Mouse (Mus musculus): Measurements from ENCODE around the gene Dlgap3. TPM values are rescaled to one million over a fixed set of nuclear protein-coding genes. Genes with fewer than 3 reads are reported as not detected.

Gene Dlgap3
- polyA plus RNA-seq, 1 experiment from 2014 or later = 0.73 TPM

- H3K9ac ChIP-seq = no peak overlapping the region
- ATAC-seq (ENCODE audit: insufficient number of reproducible peaks, low FRiP score) = no peak
- no peak overlapping the region for H3K4me3 ChIP-seq
- H3K27ac ChIP-seq (ENCODE audit: poor library complexity, severe bottlenecking) = no peak overlapping the region
- 72% methylated on average over 14 of the region's 14 CpGs for WGBS
- H3K36me3 ChIP-seq = no peaks in the 10 kb centered on the region
- no peaks in the 10 kb centered on the region for H3K27me3 ChIP-seq (replicated peaks)
- H3K4me2 ChIP-seq = no peak overlapping the region
- H3K4me1 ChIP-seq (replicated peaks) = peaks cover 34% of the 10 kb centered on the region
- H3K9me3 ChIP-seq (replicated peaks) = no peaks in the 10 kb centered on the region
These were observed 92.6 kb downstream of the Dlgap3 start for GRCm38 (mm10) chr4:127261601-127262000.

GRCm38 (mm10) chr4:127263438-127264182 lies 94.6 kb downstream of the Dlgap3 start:
- ATAC-seq (ENCODE audit: insufficient number of reproducible peaks, low FRiP score) = peak; percentile 80
- 53% methylated on average over 19 of the region's 19 CpGs for WGBS
- Histone ChIP-seq H3K27me3 (replicated peaks) (no peaks in the 10 kb centered on the region), H3K4me1 (replicated peaks) (peaks cover 18% of the 10 kb centered on the region), H3K9me3 (replicated peaks) (no peaks in the 10 kb centered on the region), H3K4me2 (peak overlapping the region; percentile 12; the same call in 1 of the 2 replicates), H3K36me3 (no peaks in the 10 kb centered on the region), H3K27ac (ENCODE audit: poor library complexity, severe bottlenecking) (peak overlapping the region; percentile 67), H3K9ac (no peak overlapping the region), H3K4me3 (no peak overlapping the region)

DNA sequence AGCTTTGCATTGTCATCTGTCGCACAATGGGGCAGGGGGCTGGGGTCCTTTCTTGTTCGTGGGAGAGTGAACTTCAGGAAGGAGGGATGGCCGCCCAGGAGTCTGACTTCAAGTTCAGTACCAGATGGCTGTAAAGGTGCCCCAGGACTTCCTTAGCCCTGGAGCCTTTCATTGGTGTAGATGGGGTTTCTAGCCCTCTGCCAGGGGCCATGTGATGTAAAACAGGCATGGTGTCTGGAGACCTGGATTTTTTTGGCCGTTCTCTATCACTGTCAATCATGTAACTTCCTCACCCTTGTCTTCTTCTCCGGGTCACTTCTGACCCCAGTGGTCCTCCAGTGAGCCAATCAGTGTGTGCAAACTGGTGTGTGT lies 95.2 kb downstream of the Dlgap3 start:
- Histone ChIP-seq H3K9me3 (replicated peaks) (no peaks in the 10 kb centered on the region), H3K4me3 (no peak overlapping the region), H3K36me3 (no peaks in the 10 kb centered on the region), H3K4me2 (no peak overlapping the region; the same call in 1 of the 2 replicates), H3K27me3 (replicated peaks) (0 out of 2 replicates have a peak, but pooled peaks cover 3% of the 10 kb centered on the region), H3K4me1 (replicated peaks) (peaks cover 13% of the 10 kb centered on the region; the same call in 1 of the 2 replicates), H3K9ac (no peak overlapping the region), H3K27ac (ENCODE audit: poor library complexity, severe bottlenecking) (peak overlapping the region; percentile 67)
- peak; percentile 57 for ATAC-seq (ENCODE audit: insufficient number of reproducible peaks, low FRiP score)
- 39% methylated on average over 5 of the region's 5 CpGs for WGBS

DNA sequence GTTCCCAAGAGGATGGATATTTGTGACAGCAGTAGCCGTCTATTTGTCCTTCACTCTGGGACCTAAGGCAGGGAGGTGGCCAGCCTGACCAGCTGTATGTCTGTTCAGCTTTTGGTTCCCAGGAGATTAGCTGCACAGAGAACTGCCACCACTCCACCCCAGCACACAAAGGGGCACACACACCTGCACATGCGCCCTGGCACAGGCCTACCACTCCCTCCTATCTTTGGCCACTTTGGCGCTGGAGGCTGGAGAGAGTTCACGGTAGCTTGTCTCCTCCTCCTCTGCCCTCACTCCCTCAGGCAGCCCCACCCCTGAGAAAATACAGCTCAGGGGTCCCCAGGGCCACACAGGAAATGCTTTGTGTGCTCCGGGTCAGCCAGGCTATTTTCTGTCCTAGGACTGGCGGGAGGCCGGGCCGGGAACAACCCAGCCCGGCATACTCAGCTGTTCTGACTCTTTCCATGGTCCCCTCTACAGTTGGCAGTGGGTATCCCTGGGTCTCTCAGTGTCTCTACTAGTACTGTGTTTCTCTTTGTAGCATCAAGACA lies 109.5 kb downstream of the Dlgap3 start:
- Histone ChIP-seq H3K27ac (ENCODE audit: poor library complexity, severe bottlenecking) (no peak overlapping the region), H3K4me1 (replicated peaks) (peaks cover 10% of the 10 kb centered on the region), H3K36me3 (no peaks in the 10 kb centered on the region), H3K9me3 (replicated peaks) (no peaks in the 10 kb centered on the region), H3K4me2 (no peak overlapping the region), H3K4me3 (no peak overlapping the region), H3K9ac (no peak overlapping the region), H3K27me3 (replicated peaks) (no peaks in the 10 kb centered on the region)
- ATAC-seq (ENCODE audit: insufficient number of reproducible peaks, low FRiP score) = peak; percentile 67; the same call in 1 of the 2 replicates
- WGBS = 41% methylated on average over 9 of the region's 9 CpGs

DNA sequence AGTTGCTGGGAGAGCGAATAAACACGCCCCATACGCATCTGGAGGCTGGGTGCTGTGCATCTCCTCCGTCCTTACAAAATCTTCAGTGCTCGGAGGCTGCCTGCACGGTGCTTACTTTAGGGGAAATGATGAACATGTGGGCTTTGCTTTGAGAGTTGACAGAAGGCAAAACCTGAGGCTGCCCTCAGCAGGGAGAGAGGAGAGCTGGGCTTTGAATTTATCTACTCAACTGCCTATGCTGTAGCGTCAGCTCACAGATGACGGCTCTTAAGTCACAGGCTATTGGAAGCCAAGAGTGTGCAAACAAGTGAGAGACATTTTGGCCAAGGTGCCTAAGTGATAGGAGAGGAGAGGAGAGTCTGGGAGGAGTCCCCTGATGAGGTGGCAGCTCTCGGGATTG lies 110.2 kb downstream of the Dlgap3 start:
- Histone ChIP-seq H3K4me1 (replicated peaks) (peaks cover 10% of the 10 kb centered on the region), H3K9me3 (replicated peaks) (no peaks in the 10 kb centered on the region), H3K27me3 (replicated peaks) (no peaks in the 10 kb centered on the region), H3K36me3 (no peaks in the 10 kb centered on the region), H3K27ac (ENCODE audit: poor library complexity, severe bottlenecking) (no peak overlapping the region), H3K4me2 (no peak overlapping the region), H3K9ac (no peak overlapping the region), H3K4me3 (no peak overlapping the region)
- no peak for ATAC-seq (ENCODE audit: insufficient number of reproducible peaks, low FRiP score)
- WGBS = 68% methylated on average over 9 of the region's 9 CpGs

Other genes starting within 250 kb of the Dlgap3 start
- 21.2 and 21.5 TPM in 2 replicates for gene Zmym4, start 201.1 kb upstream of the Dlgap3 start, polyA plus RNA-seq (2016; fragmentation: Nextera tagmentation; extraction: Ambion mirVana)
- 82.5 and 91.4 TPM in 2 replicates for gene Sfpq, start 147.9 kb upstream of the Dlgap3 start, polyA plus RNA-seq (2016; fragmentation: Nextera tagmentation; extraction: Ambion mirVana)
- gene Zmym1, start 108.1 kb upstream of the Dlgap3 start, polyA plus RNA-seq (2016; fragmentation: Nextera tagmentation; extraction: Ambion mirVana) = 18.7 and 19.5 TPM in 2 replicates
- 15.9 and 17.8 TPM in 2 replicates for gene Zmym6, start 91.8 kb upstream of the Dlgap3 start, polyA plus RNA-seq (2016; fragmentation: Nextera tagmentation; extraction: Ambion mirVana)
- 13.7 and 14.9 TPM in 2 replicates for gene Tmem35b, start 45.5 kb upstream of the Dlgap3 start, polyA plus RNA-seq (2016; fragmentation: Nextera tagmentation; extraction: Ambion mirVana)
- 51.9 and 58.7 TPM in 2 replicates for gene Smim12, start 74.6 kb downstream of the Dlgap3 start, polyA plus RNA-seq (2016; fragmentation: Nextera tagmentation; extraction: Ambion mirVana)
- 33.1 and 37.7 TPM in 2 replicates for gene Gja4, start 144.8 kb downstream of the Dlgap3 start, polyA plus RNA-seq (2016; fragmentation: Nextera tagmentation; extraction: Ambion mirVana)
- gene Gjb3, start 161.6 kb downstream of the Dlgap3 start, polyA plus RNA-seq (2016; fragmentation: Nextera tagmentation; extraction: Ambion mirVana) = 0.19 TPM in 1 of 2 replicates, not detected in the other
- gene Gjb4, start 184.9 kb downstream of the Dlgap3 start, polyA plus RNA-seq (2016; fragmentation: Nextera tagmentation; extraction: Ambion mirVana) = not detected in 2 replicates
- gene Gjb5, start 189.0 kb downstream of the Dlgap3 start, polyA plus RNA-seq (2016; fragmentation: Nextera tagmentation; extraction: Ambion mirVana) = 0.15 and 0.24 TPM in 2 replicates

Data from heart, embryonic 12.5 days (tissue).